Mouse (Mus musculus) heart, embryonic 14.5 days (tissue): ENCODE measurements around the gene Nucb2. TPM values are rescaled to one million over a fixed set of nuclear protein-coding genes. Genes with fewer than 3 reads are reported as not detected.

Source experiments
- ATAC-seq: fragments of 200-750 bp; cut with Nextera tagmentation; 2 replicates; pipeline ENCODE4 v1.8.0; 2017; ENCODE audit warnings: low read depth, moderate TSS enrichment; ENCODE audit not compliant: insufficient number of reproducible peaks, insufficient read depth, low FRiP score
- H3K27ac ChIP-seq, 2 experiments: fragments of 200-500 bp in 1 of 2; fragments of 300-500 bp in 1 of 2; sonication (generic) in 1 of 2; replicated peaks in 1 of 2; 2 replicates each; pipeline ENCODE4 v1.5.1; 2012 to 2014; ENCODE audit warnings: low read depth in 2 of 2, low read length in 2 of 2, control low read depth in 1 of 2, mild to moderate bottlenecking in 1 of 2, mixed read lengths in 1 of 2; ENCODE audit not compliant: control insufficient read depth in 1 of 2, insufficient read depth in 1 of 2
- H3K27me3 ChIP-seq: fragments of 300-500 bp; sonication (generic); 2 replicates; pipeline ENCODE4 v1.6.1; 2014; ENCODE audit warnings: mild to moderate bottlenecking, low read length, control low read depth; ENCODE audit not compliant: control insufficient read depth, insufficient read depth
- H3K36me3 ChIP-seq: fragments of 300-500 bp; sonication (generic); 2 replicates; pipeline ENCODE4 v1.6.1; 2014; ENCODE audit warnings: mild to moderate bottlenecking, control low read depth, low read length, mixed read lengths; ENCODE audit not compliant: control insufficient read depth, insufficient read depth
- H3K4me1 ChIP-seq, 2 experiments: fragments of 200-500 bp in 1 of 2; fragments of 300-500 bp in 1 of 2; sonication (generic) in 1 of 2; 2 replicates each; pipeline ENCODE4 v1.6.1; 2012 to 2014; ENCODE audit warnings: low read length in 2 of 2, control low read depth in 1 of 2, mixed read lengths in 1 of 2; ENCODE audit not compliant: control insufficient read depth in 2 of 2, insufficient read depth in 2 of 2
- H3K4me2 ChIP-seq: fragments of 300-500 bp; sonication (generic); 2 replicates; pipeline ENCODE4 v1.6.1; 2014; ENCODE audit warnings: mild to moderate bottlenecking, low read length
- H3K4me3 ChIP-seq, 2 experiments: fragments of 200-500 bp in 1 of 2; fragments of 300-500 bp in 1 of 2; sonication (generic) in 1 of 2; 2 replicates each; pipeline ENCODE4 v1.5.1; 2012 to 2014; ENCODE audit warnings: low read length in 2 of 2, mild to moderate bottlenecking in 2 of 2, control low read depth in 1 of 2, low read depth in 1 of 2, moderate library complexity in 1 of 2; ENCODE audit not compliant: control insufficient read depth in 1 of 2, insufficient read depth in 1 of 2
- H3K9ac ChIP-seq: fragments of 300-500 bp; sonication (generic); 2 replicates; pipeline ENCODE4 v1.6.1; 2014; ENCODE audit warnings: mild to moderate bottlenecking, low read length
- H3K9me3 ChIP-seq: fragments of 300-500 bp; sonication (generic); 2 replicates; pipeline ENCODE4 v1.6.1; 2016; ENCODE audit warnings: low read length, control low read depth; ENCODE audit not compliant: control insufficient read depth
- WGBS: fragments of 180-500 bp; shearing (Covaris S2); extraction: QIAGEN DNeasy Blood & Tissue Kit; methylation state at CpG from one replicate; pipeline ENCODE4 v1.1.7; 2014; 5-methylcytosine and 5-hydroxymethylcytosine counted together
- polyA plus RNA-seq: library from polyadenylated mRNA; unstranded; fragments of >200 nt; fragmentation: Nextera tagmentation; extraction: Ambion mirVana; gene quantifications from 2 replicates; pipeline ENCODE4 v1.2.1, GENCODE M21; 2014

The Nucb2 gene
- 7.2 TPM in 2 replicates for polyA plus RNA-seq

DNA sequence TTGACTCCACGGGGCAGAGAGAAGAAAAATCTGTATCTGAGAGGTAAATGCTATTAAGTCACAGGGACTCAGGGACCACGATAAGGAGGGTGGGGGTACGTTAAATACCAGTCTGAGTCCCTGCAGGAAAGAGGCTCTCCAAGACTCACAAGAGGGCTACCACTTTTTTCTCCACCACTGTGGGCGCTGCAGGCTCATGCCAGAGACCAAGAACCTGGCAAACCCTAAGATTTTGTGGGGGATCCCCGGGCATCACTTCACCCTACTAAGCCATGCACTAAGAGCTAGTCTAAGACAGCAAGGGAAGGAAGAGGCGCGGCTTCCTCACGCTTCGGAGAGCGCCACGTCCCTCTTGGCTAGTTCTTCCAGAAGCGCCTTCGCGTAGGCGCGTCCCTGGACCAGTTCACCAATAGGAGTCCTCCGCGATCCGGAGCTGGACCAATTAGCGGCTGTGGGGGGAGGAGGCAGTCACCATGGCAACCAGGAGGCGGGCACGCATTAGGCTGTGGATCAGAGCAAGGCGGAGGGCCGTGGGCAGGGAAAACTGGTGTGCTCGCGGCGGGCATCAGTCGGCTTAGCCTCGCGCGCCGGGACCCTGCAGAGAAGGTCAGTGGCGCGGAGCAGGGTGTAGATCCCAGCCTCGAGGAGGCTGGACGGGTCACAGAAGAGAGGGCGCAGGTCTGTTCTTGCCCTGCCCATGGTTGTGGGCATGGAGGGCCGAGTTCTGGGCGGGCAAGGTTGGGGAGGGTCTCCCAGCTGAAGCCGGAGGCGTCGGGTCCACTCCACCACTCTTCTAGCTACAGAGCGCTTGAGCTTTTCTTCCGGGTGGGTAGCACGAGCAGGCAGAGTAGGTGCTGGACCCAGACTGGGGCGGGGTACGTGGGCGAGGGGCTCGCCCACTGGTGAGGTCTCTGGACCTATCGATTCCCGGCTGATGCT, at the start of gene Nucb2:
TSS of gene Nucb2 (plus strand) at position 491 of the 939 bp plus-strand sequence.
- H3K9ac ChIP-seq: peak within 1 kb of the TSS; percentile 88
- no peaks in the 10 kb centered on the region for H3K27me3 ChIP-seq
- peak within 1 kb of the TSS; percentile 22 to 63; a peak in 2 of 4 replicates for H3K27ac ChIP-seq
- ATAC-seq: peak; percentile 100
- under 1% methylated on average over 51 of the region's 51 CpGs for WGBS
- H3K36me3 ChIP-seq: no peaks in the 10 kb centered on the region
- H3K4me2 ChIP-seq: peak within 1 kb of the TSS; percentile 79
- H3K9me3 ChIP-seq: no peaks in the 10 kb centered on the region
- no peaks in the 10 kb centered on the region; a peak in 2 of 4 replicates for H3K4me1 ChIP-seq
- peak within 1 kb of the TSS; percentile 84 to 94 for H3K4me3 ChIP-seq

- Histone ChIP-seq H3K4me1 (no peaks in the 10 kb centered on the region; a peak in 1 of 4 replicates), H3K9me3 (no peaks in the 10 kb centered on the region), H3K27ac (no peak overlapping the region), H3K9ac (no peak overlapping the region), H3K4me3 (no peak overlapping the region), H3K4me2 (no peak overlapping the region), H3K27me3 (no peaks in the 10 kb centered on the region), H3K36me3 (no peaks in the 10 kb centered on the region)
- ATAC-seq: no peak
- WGBS: 62% methylated on average over 4 of the region's 4 CpGs
Observed at GRCm38 (mm10) chr7:116456964-116457363, 47.2 kb upstream of the Nucb2 start.

DNA sequence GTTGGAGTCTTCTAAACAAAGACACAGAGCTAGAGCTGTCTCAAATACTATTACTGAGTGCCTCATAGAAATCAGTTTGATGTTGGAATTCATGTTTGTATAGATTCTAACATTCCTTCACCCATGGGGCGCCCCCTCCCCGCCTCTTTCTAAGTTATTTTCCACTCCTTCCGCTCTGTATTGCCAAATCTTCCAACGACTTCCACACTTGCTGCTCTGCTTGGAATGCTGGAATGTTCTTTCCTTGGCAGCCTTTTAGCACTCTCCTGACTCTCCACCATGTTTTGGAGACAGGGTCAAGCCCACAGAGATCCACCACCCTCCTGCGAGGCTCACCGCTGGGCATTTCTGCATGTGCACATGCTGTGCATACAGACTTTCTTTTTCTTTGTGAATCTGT, 46.8 kb upstream of the Nucb2 start:
- Histone ChIP-seq H3K36me3 (no peaks in the 10 kb centered on the region), H3K27me3 (no peaks in the 10 kb centered on the region), H3K9ac (no peak overlapping the region), H3K27ac (no peak overlapping the region), H3K4me1 (peaks cover under 1 to 4% of the 10 kb centered on the region in 2 experiments; a peak in 3 of 4 replicates), H3K4me2 (no peak overlapping the region), H3K4me3 (no peak overlapping the region), H3K9me3 (no peaks in the 10 kb centered on the region)
- 69% methylated on average over 6 of the region's 6 CpGs for WGBS
- no peak for ATAC-seq

- Histone ChIP-seq H3K27me3 (no peaks in the 10 kb centered on the region), H3K36me3 (no peaks in the 10 kb centered on the region), H3K27ac (no peak overlapping the region), H3K9ac (no peak overlapping the region), H3K4me1 (peaks cover 2 to 7% of the 10 kb centered on the region in 2 experiments; a peak in 3 of 4 replicates), H3K4me3 (no peak overlapping the region), H3K9me3 (no peaks in the 10 kb centered on the region), H3K4me2 (no peak overlapping the region)
- no peak for ATAC-seq
- whole genome bisulfite sequencing: 16% methylated on average over 3 of the region's 3 CpGs
Observed at GRCm38 (mm10) chr7:116458985-116459441, 45.2 kb upstream of the Nucb2 start.

GRCm38 (mm10) chr7:116462114-116462513, 42.1 kb upstream of the Nucb2 start:
- no peak overlapping the region for H3K4me2 ChIP-seq
- H3K4me3 ChIP-seq: no peak overlapping the region
- no peaks in the 10 kb centered on the region for H3K36me3 ChIP-seq
- H3K27me3 ChIP-seq: no peaks in the 10 kb centered on the region
- H3K27ac ChIP-seq: 0 out of 4 replicates have a peak overlapping the region, but pooled peaks of 1 of the 2 experiments have one; percentile 14
- WGBS: 17% methylated on average over 8 of the region's 8 CpGs
- peak overlapping the region; percentile 16; the same call in 1 of the 2 replicates for H3K9ac ChIP-seq
- ATAC-seq: no peak
- peaks cover 2 to 7% of the 10 kb centered on the region in 2 experiments; a peak in 3 of 4 replicates for H3K4me1 ChIP-seq
- no peaks in the 10 kb centered on the region for H3K9me3 ChIP-seq

- no peak overlapping the region for H3K27ac ChIP-seq
- ATAC-seq: no peak
- H3K4me2 ChIP-seq: no peak overlapping the region
- no peaks in the 10 kb centered on the region for H3K4me1 ChIP-seq
- H3K27me3 ChIP-seq: no peaks in the 10 kb centered on the region
- H3K9me3 ChIP-seq: no peaks in the 10 kb centered on the region
- H3K4me3 ChIP-seq: no peak overlapping the region
- no peak overlapping the region for H3K9ac ChIP-seq
- no peaks in the 10 kb centered on the region for H3K36me3 ChIP-seq
Observed at GRCm38 (mm10) chr7:116475836-116476235, 28.3 kb upstream of the Nucb2 start.

DNA sequence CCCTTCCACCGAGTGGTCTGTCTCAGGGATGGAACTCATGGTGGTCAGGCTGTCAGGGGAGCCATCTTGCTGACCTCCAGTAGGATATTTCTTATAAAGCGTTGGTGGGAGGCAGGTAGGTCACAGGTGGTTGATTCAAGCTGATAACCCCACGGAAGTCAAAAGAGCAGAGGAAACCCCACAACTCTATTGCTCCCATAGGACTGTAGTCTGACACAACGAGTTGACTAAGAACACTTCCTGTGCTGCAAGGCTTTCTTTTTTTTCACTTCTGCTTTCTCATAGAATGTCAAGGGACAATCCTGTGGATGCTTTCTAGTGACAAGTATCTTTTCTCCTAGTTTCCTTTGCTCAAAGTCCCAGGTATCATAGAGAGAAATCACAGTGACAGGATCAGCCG, 27.9 kb upstream of the Nucb2 start:
- ATAC-seq: no peak
- H3K4me1 ChIP-seq: no peaks in the 10 kb centered on the region
- no peak overlapping the region for H3K9ac ChIP-seq
- H3K4me3 ChIP-seq: no peak overlapping the region
- 79% methylated on average over 5 of the region's 5 CpGs for whole genome bisulfite sequencing
- no peaks in the 10 kb centered on the region for H3K36me3 ChIP-seq
- no peak overlapping the region for H3K4me2 ChIP-seq
- no peaks in the 10 kb centered on the region for H3K27me3 ChIP-seq
- no peaks in the 10 kb centered on the region for H3K9me3 ChIP-seq
- H3K27ac ChIP-seq: no peak overlapping the region
